Comparison of ENCODE assay signal across 8 mouse cellular contexts in genomic region chr6:91575662-91576364, GRCm38 (mm10).
A peak's percentile ranks its signal among the peaks of the same experiment; 100 is the strongest.
DNase-seq lines count a peak whose midpoint lies in the region; ATAC-seq and TF ChIP-seq lines count a peak whose summit lies in the region.

No protein-coding gene starts in this region.

- TF ChIP-seq POLR2A in bone marrow, adult 2 months (IDR thresholded peaks at IDR 0.05; ENCODE audit: borderline replicate concordance, control insufficient read depth, low read depth, low read length) = no peak
- no peak for TF ChIP-seq POLR2A in olfactory bulb, adult 2 months (IDR thresholded peaks at IDR 0.05; ENCODE audit: insufficient read depth, low read depth, low read length)

- H3K4me1 ChIP-seq in bone marrow, adult 2 months (ENCODE audit: control insufficient read depth, insufficient read depth, low read length) = no peaks in the 10 kb centered on the region; the same call in 1 of the 2 replicates
- no peaks in the 10 kb centered on the region for H3K4me1 ChIP-seq in embryonic facial prominence, embryonic 14.5 days (ENCODE audit: control insufficient read depth, insufficient read depth, low read length)
- no peaks in the 10 kb centered on the region for H3K4me1 ChIP-seq in kidney, postnatal 0 days (replicated peaks; ENCODE audit: insufficient read depth, low read length)
- no peaks in the 10 kb centered on the region for H3K4me1 ChIP-seq in liver, embryonic 14.5 days (replicated peaks; ENCODE audit: control insufficient read depth in 2 of 2, insufficient read depth in 2 of 2, low read length in 1 of 2)
- peaks cover 12% of the 10 kb centered on the region for H3K4me1 ChIP-seq in olfactory bulb, adult 2 months (ENCODE audit: control insufficient read depth, insufficient read depth, low read length)

- no peak overlapping the region for H3K9ac ChIP-seq in embryonic facial prominence, embryonic 14.5 days (ENCODE audit: low read depth, low read length)
- no peak overlapping the region for H3K9ac ChIP-seq in kidney, postnatal 0 days (ENCODE audit: low read depth, low read length)
- H3K9ac ChIP-seq in liver, embryonic 14.5 days (replicated peaks) = no peak overlapping the region

- no peaks in the 10 kb centered on the region for H3K27me3 ChIP-seq in embryonic facial prominence, embryonic 14.5 days (replicated peaks; ENCODE audit: control insufficient read depth, insufficient read depth, low read length)
- H3K27me3 ChIP-seq in kidney, postnatal 0 days (ENCODE audit: insufficient read depth, low read length) = no peaks in the 10 kb centered on the region
- no peaks in the 10 kb centered on the region for H3K27me3 ChIP-seq in liver, embryonic 14.5 days (ENCODE audit: control insufficient read depth, insufficient read depth, low read length)

- H3K36me3 ChIP-seq in embryonic facial prominence, embryonic 14.5 days (ENCODE audit: control insufficient read depth, insufficient read depth, low read length) = no peaks in the 10 kb centered on the region
- no peaks in the 10 kb centered on the region for H3K36me3 ChIP-seq in kidney, postnatal 0 days (ENCODE audit: insufficient read depth, low read length)
- H3K36me3 ChIP-seq in liver, embryonic 14.5 days (replicated peaks; ENCODE audit: control insufficient read depth, insufficient read depth, low read depth) = no peaks in the 10 kb centered on the region

- peak; percentile 89 for TF ChIP-seq CTCF in bone marrow, adult 2 months (IDR thresholded peaks at IDR 0.05; ENCODE audit: control insufficient read depth, insufficient read depth, low read length)
- TF ChIP-seq CTCF in kidney, postnatal 0 days (IDR thresholded peaks at IDR 0.05; ENCODE audit: low read depth) = peak; percentile 97
- TF ChIP-seq CTCF in liver, embryonic 14.5 days (IDR thresholded peaks at IDR 0.05; ENCODE audit: low read depth) = peak; percentile 90
- 0 out of 2 replicates have a peak, but pooled peaks have one; percentile 20 for TF ChIP-seq CTCF in olfactory bulb, adult 2 months (IDR thresholded peaks at IDR 0.05; ENCODE audit: insufficient read depth, low read depth, low read length)

- no peaks in the 10 kb centered on the region for H3K9me3 ChIP-seq in embryonic facial prominence, embryonic 14.5 days (ENCODE audit: control insufficient read depth, low read length)
- no peaks in the 10 kb centered on the region for H3K9me3 ChIP-seq in kidney, postnatal 0 days (replicated peaks; ENCODE audit: low read length)
- H3K9me3 ChIP-seq in liver, embryonic 14.5 days (ENCODE audit: control insufficient read depth, low read length) = no peaks in the 10 kb centered on the region

- TF ChIP-seq EP300 in liver, embryonic 14.5 days (IDR thresholded peaks at IDR 0.05; ENCODE audit: low read depth) = no peak

- ATAC-seq in CD4-positive, CD25-positive, alpha-beta regulatory T cell, adult 4 months = peak; percentile 74
- peak; percentile 84 for ATAC-seq in embryonic facial prominence, embryonic 14.5 days (ENCODE audit: low read depth)
- ATAC-seq in kidney, postnatal 0 days (replicated peaks; ENCODE audit: low FRiP score, low read depth) = peak; percentile 65; the same call in 1 of the 2 replicates
- no peak for ATAC-seq in liver, embryonic 14.5 days (ENCODE audit: insufficient read depth)

- no peak overlapping the region for H3K27ac ChIP-seq in bone marrow, adult 2 months (ENCODE audit: control insufficient read depth, insufficient read depth, low read depth, low read length, poor library complexity)
- H3K27ac ChIP-seq in embryonic facial prominence, embryonic 14.5 days (replicated peaks; ENCODE audit: low read depth, low read length) = no peak overlapping the region
- H3K27ac ChIP-seq in kidney, postnatal 0 days = no peak overlapping the region
- H3K27ac ChIP-seq in liver, embryonic 14.5 days = no peak overlapping the region
- no peak overlapping the region for H3K27ac ChIP-seq in olfactory bulb, adult 2 months (ENCODE audit: insufficient read depth, low read depth, low read length)

- 62% methylated on average over 4 of the region's 4 CpGs for WGBS in bone marrow, adult 2 months
- WGBS in embryonic facial prominence, embryonic 14.5 days = 61% methylated on average over 4 of the region's 4 CpGs
- 64% methylated on average over 4 of the region's 4 CpGs for WGBS in kidney, postnatal 0 days
- WGBS in liver, embryonic 14.5 days (ENCODE audit: insufficient replicate concordance) = 51% methylated on average over 4 of the region's 4 CpGs
- 70% methylated on average over 4 of the region's 4 CpGs for WGBS in olfactory bulb, adult 2 months

- H3K4me2 ChIP-seq in embryonic facial prominence, embryonic 14.5 days (ENCODE audit: low read depth, low read length) = no peak overlapping the region
- no peak overlapping the region for H3K4me2 ChIP-seq in kidney, postnatal 0 days (ENCODE audit: low read length)
- no peak overlapping the region for H3K4me2 ChIP-seq in liver, embryonic 14.5 days (ENCODE audit: low read depth)

- peak; percentile 84 for DNase-seq in embryonic facial prominence, embryonic 14.5 days (ENCODE audit: low spot score)
- peak; percentile 56 to 76 for DNase-seq in heart, adult 9 months (ENCODE audit: low spot score in 2 of 2)
- DNase-seq in kidney, postnatal 0 days (ENCODE audit: low spot score) = peak; percentile 90
- DNase-seq in liver, embryonic 14.5 days (ENCODE audit: low read depth in 3 of 3, low spot score in 3 of 3) = peak; percentile 26 to 37 (median 36)
- peak; percentile 39 for DNase-seq in testis, postnatal 14 days (ENCODE audit: low spot score)

- no peak overlapping the region for H3K4me3 ChIP-seq in bone marrow, adult 2 months (replicated peaks; ENCODE audit: control insufficient read depth, low read depth, low read length)
- H3K4me3 ChIP-seq in embryonic facial prominence, embryonic 14.5 days (ENCODE audit: low read depth, low read length) = no peak overlapping the region
- no peak overlapping the region for H3K4me3 ChIP-seq in kidney, postnatal 0 days (replicated peaks; ENCODE audit: low read depth, low read length)
- no peak overlapping the region for H3K4me3 ChIP-seq in liver, embryonic 14.5 days (ENCODE audit: insufficient read depth in 1 of 2, low read depth in 2 of 2, low read length in 2 of 2)
- no peak overlapping the region for H3K4me3 ChIP-seq in olfactory bulb, adult 2 months (ENCODE audit: insufficient read depth, low read depth, low read length)

Comparison
In these comparisons a context has a peak if more than half of its experiments do, and no peak if none do; other contexts are left out.
1. CTCF ChIP-seq: peak in every context shown above with its lines; median percentile 97 in kidney, postnatal 0 days; 90 in liver, embryonic 14.5 days; 89 in bone marrow, adult 2 months; 20 in olfactory bulb, adult 2 months.
2. DNase-seq: peak in every context shown above with its lines; median percentile 90 in kidney, postnatal 0 days; 84 in embryonic facial prominence, embryonic 14.5 days; 66 in heart, adult 9 months; 39 in testis, postnatal 14 days; 36 in liver, embryonic 14.5 days.